Mouse (Mus musculus) lung, adult 2 months (tissue): ENCODE data around the gene Prdx1.

Experiments
- CTCF ChIP-seq: fragments of 200-500 bp; IDR thresholded peaks from 2 replicates; pipeline ENCODE4 v1.5.1; 2011; ENCODE audit warnings: mild to moderate bottlenecking, low read length, control low read depth; ENCODE audit not compliant: insufficient read depth
- POLR2A ChIP-seq: fragments of 200-500 bp; IDR thresholded peaks from 2 replicates; pipeline ENCODE4 v1.6.1; 2011; ENCODE audit warnings: low read depth, mild to moderate bottlenecking, control low read depth, low read length, borderline replicate concordance; ENCODE audit errors: extremely low read depth

DNA sequence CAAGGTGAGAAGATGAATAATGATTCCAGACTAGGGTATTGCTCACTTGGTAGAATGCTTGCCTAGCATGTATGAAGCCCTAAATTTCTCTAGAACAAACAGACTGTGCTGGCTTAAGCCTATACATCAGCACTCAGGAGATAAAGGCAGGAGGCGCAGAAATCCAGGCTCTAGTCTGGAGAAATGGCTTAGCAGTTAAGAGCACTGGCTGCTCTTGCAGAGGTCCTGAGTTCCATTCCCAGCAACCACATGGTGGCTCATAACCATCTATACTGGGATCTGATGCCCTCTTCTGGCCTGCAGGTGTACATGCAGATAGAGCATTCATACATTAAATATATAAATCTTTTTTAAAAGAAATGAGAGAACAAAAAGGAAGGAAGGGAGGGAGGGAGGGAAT lies 43.3 kb upstream of the Prdx1 start:
- TF ChIP-seq POLR2A: no peak
- TF ChIP-seq CTCF: no peak
